Mouse (Mus musculus): ENCODE measurements at regions not wholly inside any gene's neighbourhood (a gene's known extent, or its start where the extent isn't known, plus 50 kb on each side); places are given as distances from the start of the nearest gene placed in this dataset.
"Not testable (repeated sequence)": the region's sequence is repeated elsewhere in the genome, so short reads cannot be mapped to it uniquely, and the experiment has no call there.

DNA sequence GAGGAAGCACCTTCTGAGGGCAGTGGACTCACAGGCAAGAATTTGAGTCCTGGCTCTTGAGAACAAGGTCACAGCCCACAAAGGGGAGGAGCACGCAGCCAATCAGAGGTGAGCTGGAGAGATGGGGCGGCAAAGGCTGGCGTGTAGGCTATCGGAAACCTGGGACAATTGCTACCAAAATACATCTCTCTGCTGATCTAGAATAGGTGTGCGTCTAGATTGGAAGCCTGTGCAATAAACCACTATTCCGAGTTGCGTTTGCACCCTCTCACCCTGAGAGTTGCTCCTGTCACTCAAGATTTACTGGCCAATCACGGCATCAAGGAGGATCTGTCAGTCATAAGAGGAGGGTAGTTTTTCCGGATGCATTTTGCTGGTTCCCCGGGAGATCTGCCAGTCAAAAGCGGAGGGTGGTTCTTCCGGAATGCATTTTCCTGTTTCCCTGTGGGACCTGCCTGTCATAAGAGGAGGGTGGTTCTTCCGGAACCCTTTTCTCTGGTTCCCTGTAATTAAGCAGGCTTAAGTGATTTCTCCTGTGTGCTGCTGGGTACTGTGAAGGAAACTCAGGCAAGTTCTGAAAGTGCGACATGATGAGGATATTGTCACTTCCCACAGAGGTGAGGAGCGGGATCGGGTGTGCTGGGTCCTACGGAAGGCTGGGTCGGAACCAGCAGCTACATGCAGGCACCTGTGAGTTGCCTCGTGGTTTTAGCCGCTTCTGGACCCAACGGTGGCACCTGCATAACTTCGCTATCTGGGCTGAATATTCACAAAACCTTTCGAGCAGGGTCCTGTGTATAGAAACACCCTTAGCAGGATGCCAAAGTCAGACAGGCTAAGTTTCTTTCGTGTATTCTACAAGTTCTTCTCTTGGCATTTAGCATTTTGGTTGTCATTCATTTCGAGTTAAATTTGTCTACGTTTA lies 112.6 kb upstream of the Zfp960 start:
- DNase-seq = peak; percentile 94

DNA sequence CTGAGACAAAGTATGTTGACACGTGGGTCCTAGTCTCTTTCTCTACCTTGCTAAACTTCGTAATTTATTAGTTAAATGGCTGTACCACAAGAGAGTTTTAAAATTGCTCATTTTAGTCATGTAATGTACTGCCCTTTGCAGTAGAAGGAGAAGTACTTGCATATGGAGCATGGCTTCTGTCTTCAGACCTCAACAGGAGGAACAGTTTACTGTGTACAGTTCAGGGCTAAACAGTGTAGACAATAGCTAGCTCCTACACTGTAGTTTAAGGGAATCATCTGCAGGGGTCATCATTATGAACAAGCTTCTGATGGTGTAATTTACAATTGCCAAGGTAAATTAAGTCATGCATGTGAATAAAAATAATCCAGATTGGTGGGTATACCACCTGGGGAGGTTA lies 111.8 kb upstream of the Zfp960 start:
- DNase-seq = not testable (repeated sequence)

DNA sequence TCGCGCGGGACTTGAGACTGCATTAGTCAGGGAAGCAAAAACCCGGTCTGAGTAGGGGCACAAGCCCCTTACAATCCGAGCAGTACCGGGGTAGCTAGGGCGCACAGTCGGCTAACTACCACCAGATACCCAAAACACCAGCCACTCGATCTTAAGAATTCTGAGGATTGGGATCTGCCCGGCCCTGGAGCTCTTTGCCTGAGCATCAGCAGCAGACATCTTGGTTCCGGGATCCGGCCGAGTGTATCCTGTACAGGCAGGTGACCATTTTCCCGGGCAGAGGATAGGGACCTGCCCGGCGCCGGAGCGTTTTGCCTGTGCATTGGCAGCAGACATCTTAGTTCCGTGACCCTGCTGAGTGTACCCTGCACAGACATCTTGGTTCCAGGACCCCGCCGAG lies 66.7 kb upstream of the Zfp960 start:
- DNase-seq = not testable (repeated sequence)

DNA sequence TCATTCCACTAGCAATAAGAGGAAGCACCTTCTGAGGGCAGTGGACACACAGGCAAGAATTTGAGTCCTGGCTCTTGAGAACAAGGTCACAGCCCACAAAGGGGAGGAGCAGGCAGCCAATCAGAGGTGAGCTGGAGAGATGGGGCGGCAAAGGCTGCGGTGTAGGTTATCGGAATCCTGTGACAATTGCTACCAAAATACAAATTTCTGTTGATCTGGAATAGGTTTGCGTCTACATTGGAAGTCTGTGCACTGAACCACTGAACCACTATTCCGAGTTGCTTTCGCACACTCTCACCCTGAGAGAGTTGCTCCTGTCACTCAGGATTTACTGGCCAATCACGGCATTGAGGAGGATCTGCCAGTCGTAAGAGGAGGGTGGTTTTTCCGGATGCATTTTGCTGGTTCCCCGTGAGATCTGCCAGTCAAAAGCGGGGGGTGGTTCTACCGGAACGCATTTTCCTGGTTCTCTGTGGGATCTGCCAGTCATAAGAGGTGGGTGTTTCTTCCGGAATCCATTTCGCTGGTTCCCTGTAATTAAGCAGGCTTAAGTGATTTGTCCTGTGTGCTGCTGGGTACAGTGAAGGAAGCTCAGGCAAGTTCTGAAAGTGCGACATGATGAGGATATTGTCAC lies 59.2 kb upstream of the Zfp960 start:
- DNase-seq = peak; percentile 94

DNA sequence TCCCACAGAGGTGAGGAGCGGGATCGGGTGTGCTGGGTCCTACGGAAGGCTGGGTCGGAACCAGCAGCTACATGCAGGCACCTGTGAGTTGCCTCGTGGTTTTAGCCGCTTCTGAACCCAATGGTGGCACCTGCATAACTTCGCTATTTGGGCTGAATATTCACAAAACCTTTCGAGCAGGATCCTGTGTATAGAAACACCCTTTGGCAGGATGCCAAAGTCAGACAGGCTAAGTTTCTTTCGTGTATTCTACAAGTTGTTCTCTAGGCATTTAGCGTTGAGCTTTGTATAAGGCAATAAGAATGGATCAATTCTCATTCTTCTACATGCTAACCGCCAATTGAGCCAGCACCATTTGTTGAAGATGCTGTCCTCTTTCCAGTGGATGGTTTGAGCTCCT lies 58.6 kb upstream of the Zfp960 start:
- DNase-seq = peak; percentile 2

Data from lung, postnatal 10 days (tissue).